ENCODE assay signal across 8 mouse cellular contexts in the genomic region with DNA sequence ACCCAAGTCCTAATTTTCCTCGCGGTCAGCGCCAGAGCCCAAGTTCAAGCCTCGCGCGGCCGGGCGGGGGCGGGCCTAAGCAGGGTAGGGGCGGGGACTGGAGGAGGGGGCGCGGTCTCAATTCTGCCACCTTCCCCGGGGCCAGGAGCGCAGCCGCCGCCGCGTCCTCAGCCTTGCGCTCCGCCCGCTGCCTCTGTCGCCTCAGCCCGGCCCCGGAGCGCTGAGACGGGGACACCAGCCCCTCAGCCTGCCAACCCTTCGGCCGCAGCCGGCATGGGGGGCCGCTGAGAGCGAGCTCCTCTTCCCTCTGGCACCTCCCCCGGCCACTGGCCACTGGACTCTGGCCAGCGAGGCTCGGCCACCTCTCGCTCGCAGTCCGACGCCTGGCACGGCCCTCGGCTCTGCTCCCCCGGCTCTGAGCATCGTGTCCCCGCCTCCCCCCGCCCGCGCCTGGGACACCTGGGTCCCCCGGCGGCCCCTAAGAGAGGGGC. TPM values are rescaled to one million over a fixed set of nuclear protein-coding genes. Genes with fewer than 3 reads are reported as not detected.
A peak's percentile ranks its signal among the peaks of the same experiment; 100 is the strongest.
DNase-seq lines count a peak whose midpoint lies in the region; ATAC-seq and TF ChIP-seq lines count a peak whose summit lies in the region.

A gene (plus strand): TSS at position 135 of the 491 bp plus-strand sequence.

- peak within 1 kb of the TSS; percentile 65 for H3K4me3 ChIP-seq in embryonic facial prominence, embryonic 11.5 days (ENCODE audit: low read depth, low read length)
- H3K4me3 ChIP-seq in kidney, adult 2 months (ENCODE audit: insufficient read depth, low read depth, low read length) = peak within 1 kb of the TSS; percentile 96
- H3K4me3 ChIP-seq in limb, embryonic 14.5 days (replicated peaks; ENCODE audit: low read length) = peak within 1 kb of the TSS; percentile 81
- H3K4me3 ChIP-seq in midbrain, postnatal 0 days (ENCODE audit: low read depth, low read length) = peak within 1 kb of the TSS; percentile 83

- no peak within 1 kb of the TSS for H3K27ac ChIP-seq in embryonic facial prominence, embryonic 11.5 days (replicated peaks; ENCODE audit: low read depth, low read length)
- H3K27ac ChIP-seq in kidney, adult 2 months (ENCODE audit: insufficient read depth, low read depth, low read length) = 0 out of 2 replicates have a peak within 1 kb of the TSS, but pooled peaks have one; percentile 41
- H3K27ac ChIP-seq in limb, embryonic 14.5 days (replicated peaks; ENCODE audit: low read depth, low read length) = no peak within 1 kb of the TSS; the same call in 1 of the 2 replicates
- H3K27ac ChIP-seq in midbrain, postnatal 0 days (ENCODE audit: low read depth, low read length) = peak within 1 kb of the TSS; percentile 75

- TF ChIP-seq POLR2A in kidney, adult 2 months (IDR thresholded peaks at IDR 0.05; ENCODE audit: low read depth, low read length) = no peak
- no peak for TF ChIP-seq POLR2A in limb, embryonic 14.5 days (IDR thresholded peaks at IDR 0.05; ENCODE audit: borderline replicate concordance, extremely low read depth, insufficient read depth, insufficient read length)

- H3K9ac ChIP-seq in embryonic facial prominence, embryonic 11.5 days (replicated peaks; ENCODE audit: low read length) = peak within 1 kb of the TSS; percentile 57
- peak within 1 kb of the TSS; percentile 77 for H3K9ac ChIP-seq in limb, embryonic 14.5 days (ENCODE audit: low read depth, low read length, severe bottlenecking)
- peak within 1 kb of the TSS; percentile 93 for H3K9ac ChIP-seq in midbrain, postnatal 0 days (replicated peaks; ENCODE audit: low read length, poor library complexity, severe bottlenecking)

- no peaks in the 10 kb centered on the region for H3K9me3 ChIP-seq in embryonic facial prominence, embryonic 11.5 days (replicated peaks; ENCODE audit: control insufficient read depth, low read length)
- H3K9me3 ChIP-seq in limb, embryonic 14.5 days (ENCODE audit: control insufficient read depth, low read length) = no peaks in the 10 kb centered on the region
- no peaks in the 10 kb centered on the region for H3K9me3 ChIP-seq in midbrain, postnatal 0 days (ENCODE audit: low read length)

- H3K36me3 ChIP-seq in embryonic facial prominence, embryonic 11.5 days (replicated peaks; ENCODE audit: control insufficient read depth, insufficient read depth, low read depth, low read length) = 0 out of 2 replicates have a peak, but pooled peaks cover 2% of the 10 kb centered on the region
- H3K36me3 ChIP-seq in kidney, adult 2 months (ENCODE audit: control insufficient read depth, insufficient read depth, low read length) = peaks cover 4% of the 10 kb centered on the region
- H3K36me3 ChIP-seq in limb, embryonic 14.5 days (ENCODE audit: control insufficient read depth, insufficient read depth, low read length) = peaks cover 33% of the 10 kb centered on the region
- peaks cover 22% of the 10 kb centered on the region for H3K36me3 ChIP-seq in midbrain, postnatal 0 days (ENCODE audit: insufficient read depth, low read length)

- no peaks in the 10 kb centered on the region; the same call in 1 of the 2 replicates for H3K4me1 ChIP-seq in embryonic facial prominence, embryonic 11.5 days (ENCODE audit: control insufficient read depth, insufficient read depth, low read length)
- peaks cover 3% of the 10 kb centered on the region; the same call in 1 of the 2 replicates for H3K4me1 ChIP-seq in kidney, adult 2 months (ENCODE audit: control insufficient read depth, insufficient read depth, low read length)
- H3K4me1 ChIP-seq in limb, embryonic 14.5 days (ENCODE audit: control insufficient read depth, insufficient read depth, low read length) = peaks cover 4% of the 10 kb centered on the region
- H3K4me1 ChIP-seq in midbrain, postnatal 0 days (ENCODE audit: insufficient read depth, low read length) = peaks cover 4% of the 10 kb centered on the region

- peak within 1 kb of the TSS; percentile 100 for H3K4me2 ChIP-seq in embryonic facial prominence, embryonic 11.5 days (ENCODE audit: low read depth, low read length)
- peak within 1 kb of the TSS; percentile 95 for H3K4me2 ChIP-seq in limb, embryonic 14.5 days (replicated peaks; ENCODE audit: low read depth, low read length, severe bottlenecking)
- H3K4me2 ChIP-seq in midbrain, postnatal 0 days (ENCODE audit: low read depth, low read length, poor library complexity, severe bottlenecking) = peak within 1 kb of the TSS; percentile 84

- under 1% methylated on average over 47 of the region's 48 CpGs for WGBS in embryonic facial prominence, embryonic 11.5 days
- 1% methylated on average over 45 of the region's 48 CpGs for WGBS in kidney, adult 2 months
- 0% methylated on average over 20 of the region's 48 CpGs for WGBS in limb, embryonic 14.5 days
- WGBS in midbrain, postnatal 0 days = 0% methylated on average over 35 of the region's 48 CpGs

- H3K27me3 ChIP-seq in embryonic facial prominence, embryonic 11.5 days (ENCODE audit: control insufficient read depth, insufficient read depth, low read length) = peaks cover 2% of the 10 kb centered on the region
- peaks cover 1% of the 10 kb centered on the region; the same call in 1 of the 2 replicates for H3K27me3 ChIP-seq in kidney, adult 2 months (replicated peaks; ENCODE audit: control insufficient read depth, insufficient read depth, low read length)
- no peaks in the 10 kb centered on the region for H3K27me3 ChIP-seq in limb, embryonic 14.5 days (ENCODE audit: control insufficient read depth, insufficient read depth, low read length)
- no peaks in the 10 kb centered on the region for H3K27me3 ChIP-seq in midbrain, postnatal 0 days (ENCODE audit: insufficient read depth, low read length)

- no peak for TF ChIP-seq CTCF in kidney, adult 2 months (conservative IDR thresholded peaks at IDR 0.05; ENCODE audit: insufficient read depth, insufficient read length, low read depth, low read length)
- no peak for TF ChIP-seq CTCF in midbrain, postnatal 0 days (IDR thresholded peaks at IDR 0.05)

- peak; percentile 88 for ATAC-seq in embryonic facial prominence, embryonic 11.5 days (replicated peaks; ENCODE audit: insufficient number of reproducible peaks, low FRiP score, low TSS enrichment, low read depth)
- ATAC-seq in limb, embryonic 14.5 days (ENCODE audit: low FRiP score, low read depth) = peak; percentile 90
- peak; percentile 81 for ATAC-seq in midbrain, postnatal 0 days (ENCODE audit: low FRiP score)

- DNase-seq in 3T3-L1 (ENCODE audit: low read depth, low spot score) = peak; percentile 77
- DNase-seq in adrenal gland, postnatal 25 days = peak; percentile 88
- DNase-seq in embryonic facial prominence, embryonic 11.5 days (ENCODE audit: low spot score) = peak; percentile 87
- DNase-seq in heart, adult 18-20 months = peak; percentile 80 to 89
- DNase-seq in kidney, adult 2 months = peak; percentile 88
- DNase-seq in limb, embryonic 14.5 days (ENCODE audit: low spot score) = peak; percentile 78
- peak; percentile 82 for DNase-seq in midbrain, postnatal 0 days (ENCODE audit: low spot score)
- DNase-seq in spleen, postnatal 10 days (ENCODE audit: low spot score in 2 of 2) = peak; percentile 64 to 85

RNA-seq across cellular contexts. Expression of the gene that starts here (rescaled TPM):
- total RNA-seq in adrenal gland, postnatal 25 days (2021) = 0.52 and 0.70 TPM in 2 replicates
- 1.1 TPM in 2 replicates for polyA plus RNA-seq in embryonic facial prominence, embryonic 11.5 days (2014; fragmentation: Nextera tagmentation; extraction: Ambion mirVana)
- under 1 TPM; 0.72 to 0.82 TPM for total RNA-seq in heart, adult 18-20 months (2021)
- 4.2 and 4.7 TPM in 2 replicates for polyA plus RNA-seq in kidney, adult 2 months (2012; rRNA removed)
- 31.4 and 41.8 TPM in 2 replicates for polyA plus RNA-seq in limb, embryonic 14.5 days (2012; rRNA removed)
- polyA plus RNA-seq in limb, embryonic 14.5 days (2014; fragmentation: Nextera tagmentation; extraction: Ambion mirVana) = 8.8 and 8.9 TPM in 2 replicates
- 39.0 and 40.8 TPM in 2 replicates for total RNA-seq in midbrain, postnatal 0 days (2014; rRNA removed)
- polyA plus RNA-seq in midbrain, postnatal 0 days (2015; fragmentation: Nextera tagmentation; extraction: Ambion mirVana) = 10.9 and 11.4 TPM in 2 replicates

Comparison
In these comparisons a context has a peak if more than half of its experiments do, and no peak if none do; other contexts are left out.
1. RNA of the gene that starts here (total RNA-seq): 39.0 to 40.8 TPM in midbrain, postnatal 0 days; 0.72 to 0.82 TPM in heart, adult 18-20 months and 0.52 to 0.70 TPM in adrenal gland, postnatal 25 days; every median in the first group is over 10 times any median in the second.
2. Peak in DNase-seq in adrenal gland, postnatal 25 days; RNA of the gene not detected or under 1 TPM.
3. Peak in DNase-seq in heart, adult 18-20 months; RNA of the gene not detected or under 1 TPM.
4. H3K27ac ChIP-seq: peak in kidney, adult 2 months (single experiment) and midbrain, postnatal 0 days (single experiment); none in embryonic facial prominence, embryonic 11.5 days (single experiment) and limb, embryonic 14.5 days (single experiment).
5. Peak in every context shown above with its lines, with median percentiles within 50 percentile points of each other: DNase-seq, ATAC-seq, H3K4me2 ChIP-seq, H3K4me3 ChIP-seq and H3K9ac ChIP-seq.